Mouse (Mus musculus) skeletal muscle tissue, postnatal 0 days (tissue): Measurements from ENCODE around the gene C1galt1c1. TPM values are rescaled to one million over a fixed set of nuclear protein-coding genes. Genes with fewer than 3 reads are reported as not detected.

Experiments
- polyA plus RNA-seq: library from polyadenylated mRNA; unstranded; fragments of >200 nt; fragmentation: Nextera tagmentation; extraction: Ambion mirVana; gene quantifications from 2 replicates; pipeline ENCODE4 v1.2.1, GENCODE M21; 2015

Gene C1galt1c1
- 23.3 and 24.9 TPM in 2 replicates for polyA plus RNA-seq

DNA sequence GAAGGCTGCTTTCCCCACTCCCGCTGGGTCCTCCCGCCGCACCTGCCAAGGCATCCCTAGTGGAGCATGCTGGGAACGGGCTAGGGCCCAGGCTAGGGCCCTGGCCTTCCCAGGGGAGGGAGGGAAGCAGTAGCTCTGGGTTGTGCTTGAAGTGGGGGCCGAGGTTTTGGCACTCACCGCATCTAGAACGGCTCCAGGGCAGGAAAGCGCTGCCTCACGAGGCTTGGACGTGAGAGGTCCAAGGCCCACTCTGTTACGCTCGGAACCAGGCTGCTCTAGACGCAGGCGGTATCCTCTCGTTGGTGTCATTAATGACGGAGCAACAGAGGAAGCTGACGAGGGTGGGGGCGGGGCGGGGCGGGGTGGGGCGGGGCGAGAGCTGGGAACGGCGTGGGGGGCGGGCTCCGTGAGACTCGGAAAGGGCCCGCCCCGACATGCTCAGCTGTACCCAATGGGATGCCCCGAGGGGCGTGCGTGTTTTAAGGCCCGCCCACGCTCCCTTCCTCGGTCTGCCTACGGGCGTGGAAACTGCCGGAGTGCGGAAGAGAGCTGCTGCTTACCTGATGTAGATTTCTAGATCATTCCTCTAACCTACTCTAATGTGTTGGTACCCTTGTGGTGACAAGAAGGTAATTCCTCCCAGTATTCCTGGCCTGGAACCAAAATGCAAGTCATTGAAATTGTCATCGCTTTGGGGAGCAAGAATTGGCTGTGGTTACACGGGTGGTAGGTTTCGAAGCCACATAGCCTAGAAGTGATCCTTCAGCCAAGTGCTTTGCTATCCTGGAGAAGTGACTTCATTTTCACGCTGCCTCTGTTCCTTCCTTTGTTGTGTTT lies at the start of gene C1galt1c1:
Gene C1galt1c1, minus strand, starts transcription at position 287 of the 837 bp plus-strand sequence.

DNA sequence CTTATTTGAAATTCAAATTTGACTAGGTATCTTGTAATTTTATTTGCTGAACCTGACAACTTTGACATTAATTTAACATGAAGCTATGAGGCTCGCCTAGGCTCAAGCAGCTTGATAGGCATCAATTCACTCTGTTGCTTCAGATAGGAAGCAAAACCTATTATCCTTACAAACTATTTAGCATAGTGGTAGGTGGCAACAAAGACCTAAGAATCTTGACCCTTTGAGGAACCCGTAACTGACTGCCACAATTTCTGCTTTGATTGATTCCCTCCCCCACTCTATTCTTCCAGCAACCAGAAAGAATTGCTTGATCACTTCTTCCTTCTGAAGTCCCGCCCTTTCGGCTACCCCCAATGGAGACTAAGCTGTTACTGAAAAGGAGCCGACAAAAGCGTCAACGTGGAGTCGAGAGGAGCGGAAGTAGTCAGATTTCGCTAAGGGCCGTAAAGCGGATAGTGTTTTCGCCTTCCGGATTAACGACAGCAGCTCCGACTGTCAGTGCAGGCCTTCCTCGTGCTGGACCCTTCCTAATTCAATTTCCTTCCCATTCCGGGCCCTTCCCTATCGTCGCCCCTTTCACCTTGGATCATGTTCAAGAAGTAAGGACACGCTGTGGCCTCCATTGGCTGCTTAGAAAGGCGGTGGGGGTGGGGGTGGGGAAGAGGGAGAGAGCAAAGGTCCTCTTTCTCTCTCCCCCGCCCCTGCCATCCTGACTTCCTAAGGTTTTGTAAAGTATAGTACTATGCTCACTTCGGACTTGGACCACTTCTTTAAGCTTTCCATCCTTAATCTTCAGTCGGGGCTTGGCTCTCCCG lies 34.5 kb downstream of the C1galt1c1 start, which contains the start of gene Mcts1:
Gene Mcts1, plus strand, starts transcription at position 402 of the 818 bp plus-strand sequence.

Other genes with a start within 250 kb of the C1galt1c1 start
- gene Lamp2, start 178.6 kb downstream of the C1galt1c1 start, polyA plus RNA-seq = 91.8 and 102 TPM in 2 replicates
- 9.4 and 10.1 TPM in 2 replicates for gene Cul4b, start 58.9 kb downstream of the C1galt1c1 start, polyA plus RNA-seq
- 75.3 and 86.2 TPM in 2 replicates for gene Mcts1, start 34.5 kb downstream of the C1galt1c1 start, polyA plus RNA-seq
- not detected in 2 replicates for gene 6030498E09Rik, start 137.6 kb upstream of the C1galt1c1 start, polyA plus RNA-seq